ENCODE assay signal across 8 mouse cellular contexts in the genomic region with DNA sequence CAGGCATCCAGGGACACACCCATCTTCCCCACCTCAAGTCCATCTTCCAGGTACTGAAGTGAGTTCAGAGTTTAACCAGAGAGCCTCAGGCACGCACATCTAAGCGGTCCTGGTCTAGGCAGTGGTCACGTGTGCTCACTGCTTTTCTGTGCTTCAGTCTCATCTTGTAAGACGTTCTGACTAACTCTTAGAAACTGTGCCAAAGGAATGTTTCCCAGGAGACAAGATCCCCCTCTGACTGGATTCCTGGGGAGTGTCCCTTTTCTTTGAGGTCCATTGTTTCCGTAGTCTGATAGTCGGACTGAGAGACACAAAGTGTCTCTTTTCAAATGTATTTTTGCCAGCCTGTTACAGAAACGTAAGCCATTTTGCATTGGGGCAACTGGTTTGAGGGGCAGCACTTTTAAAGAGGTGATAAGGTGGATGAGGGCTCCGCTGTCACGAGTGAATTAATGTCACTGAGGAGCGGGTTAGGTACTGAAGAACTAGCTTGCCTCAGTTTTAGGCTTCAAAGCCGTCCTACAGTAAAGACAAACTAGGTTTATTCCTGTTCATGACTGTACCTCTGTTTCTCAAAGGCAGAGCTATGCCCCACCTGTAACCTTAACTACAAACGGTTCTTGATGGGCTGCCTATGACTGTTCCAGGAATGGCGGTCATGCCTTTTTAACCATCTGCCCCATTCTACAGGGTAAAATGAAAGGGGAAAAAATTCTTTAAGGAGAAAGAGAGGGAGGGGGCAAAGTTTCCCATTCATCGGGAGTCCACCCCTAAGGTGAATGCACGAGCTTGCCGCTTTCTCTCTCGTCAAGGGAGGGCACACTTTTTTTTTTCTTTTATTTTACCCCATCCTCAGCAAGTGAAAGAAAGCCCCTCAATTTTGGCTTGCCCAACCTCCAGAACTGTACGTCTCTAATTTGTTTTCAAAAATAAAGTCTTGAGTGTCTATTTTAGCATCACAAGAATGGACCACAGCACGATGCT. TPM values are rescaled to one million over a fixed set of nuclear protein-coding genes. Genes with fewer than 3 reads are reported as not detected.
A peak's percentile ranks its signal among the peaks of the same experiment; 100 is the strongest.
DNase-seq lines count a peak whose midpoint lies in the region; ATAC-seq and TF ChIP-seq lines count a peak whose summit lies in the region.

No protein-coding gene starts in this region.

- TF ChIP-seq POLR2A in thymus, adult 2 months (IDR thresholded peaks at IDR 0.05; ENCODE audit: control insufficient read depth, extremely low read depth, insufficient read depth, low read length, poor library complexity): no peak

- no peak for TF ChIP-seq CTCF in layer of hippocampus, adult 2 months (conservative IDR thresholded peaks at IDR 0.05)
- TF ChIP-seq CTCF in intestine, postnatal 0 days (IDR thresholded peaks at IDR 0.05; ENCODE audit: low read depth): no peak
- no peak for TF ChIP-seq CTCF in thymus, adult 2 months (IDR thresholded peaks at IDR 0.05; ENCODE audit: borderline replicate concordance, control insufficient read depth, extremely low read depth, insufficient read depth, low read length, poor library complexity)

- no peaks in the 10 kb centered on the region for H3K36me3 ChIP-seq in intestine, postnatal 0 days (ENCODE audit: control insufficient read depth, insufficient read depth)
- H3K36me3 ChIP-seq in neural tube, embryonic 13.5 days: no peaks in the 10 kb centered on the region
- no peaks in the 10 kb centered on the region for H3K36me3 ChIP-seq in thymus, adult 2 months (ENCODE audit: control insufficient read depth, insufficient read depth, low read length)

- peak in 1 of 2 experiments; percentile 29 for DNase-seq in layer of hippocampus, adult 2 months (ENCODE audit: low spot score in 2 of 2)
- no peak for DNase-seq in layer of hippocampus, postnatal 25 days (ENCODE audit: extremely low spot score in 1 of 2, low spot score in 1 of 2)
- DNase-seq in embryo, embryonic 9.5 days (ENCODE audit: extremely low spot score): peak; percentile 40
- no peak for DNase-seq in gastrocnemius, postnatal 10 days
- DNase-seq in layer of hippocampus, postnatal 36 days: no peak
- DNase-seq in thymus, adult 2 months: no peak

- H3K27me3 ChIP-seq in intestine, postnatal 0 days (replicated peaks; ENCODE audit: control insufficient read depth, insufficient read depth, low read length): no peaks in the 10 kb centered on the region
- peaks cover 7% of the 10 kb centered on the region for H3K27me3 ChIP-seq in neural tube, embryonic 13.5 days
- H3K27me3 ChIP-seq in thymus, adult 2 months (ENCODE audit: control insufficient read depth, insufficient read depth, low read length): no peaks in the 10 kb centered on the region

- 0 out of 2 replicates have a peak, but pooled peaks cover 2% of the 10 kb centered on the region for H3K4me1 ChIP-seq in intestine, postnatal 0 days (replicated peaks; ENCODE audit: control insufficient read depth, insufficient read depth, low read length)
- peaks cover 24% of the 10 kb centered on the region for H3K4me1 ChIP-seq in neural tube, embryonic 13.5 days (replicated peaks)
- peaks cover 5% of the 10 kb centered on the region for H3K4me1 ChIP-seq in thymus, adult 2 months (replicated peaks; ENCODE audit: control insufficient read depth, insufficient read depth, low read length)

- H3K9me3 ChIP-seq in intestine, postnatal 0 days (ENCODE audit: control insufficient read depth): no peaks in the 10 kb centered on the region
- H3K9me3 ChIP-seq in neural tube, embryonic 13.5 days: no peaks in the 10 kb centered on the region

- H3K27ac ChIP-seq in layer of hippocampus, adult 2 months: no peak overlapping the region
- H3K27ac ChIP-seq in intestine, postnatal 0 days (ENCODE audit: low read depth, low read length): no peak overlapping the region
- H3K27ac ChIP-seq in neural tube, embryonic 13.5 days (replicated peaks): no peak overlapping the region
- H3K27ac ChIP-seq in thymus, adult 2 months (ENCODE audit: control insufficient read depth, insufficient read depth, low read length): no peak overlapping the region

- H3K4me2 ChIP-seq in intestine, postnatal 0 days (replicated peaks; ENCODE audit: low read depth): peak overlapping the region; percentile 61
- peak overlapping the region; percentile 56 for H3K4me2 ChIP-seq in neural tube, embryonic 13.5 days

- no peak overlapping the region for H3K9ac ChIP-seq in intestine, postnatal 0 days (ENCODE audit: low read depth, low read length)
- H3K9ac ChIP-seq in neural tube, embryonic 13.5 days: 0 out of 2 replicates have a peak overlapping the region, but pooled peaks have one; percentile 9

- H3K4me3 ChIP-seq in layer of hippocampus, adult 2 months: peak overlapping the region; percentile 58
- H3K4me3 ChIP-seq in intestine, postnatal 0 days (ENCODE audit: low read depth, low read length): peak overlapping the region; percentile 25
- H3K4me3 ChIP-seq in neural tube, embryonic 13.5 days: peak overlapping the region; percentile 34
- H3K4me3 ChIP-seq in thymus, adult 2 months (ENCODE audit: control insufficient read depth, insufficient read depth, low read length): no peak overlapping the region

- ATAC-seq in intestine, postnatal 0 days: no peak
- 0 out of 2 replicates have a peak, but pooled peaks have one; percentile 49 for ATAC-seq in neural tube, embryonic 13.5 days (ENCODE audit: low read depth)

- 7% methylated on average over 19 of the region's 19 CpGs for WGBS in intestine, postnatal 0 days
- under 1% methylated on average over 19 of the region's 19 CpGs for WGBS in neural tube, embryonic 13.5 days
- WGBS in thymus, adult 2 months: 30% methylated on average over 19 of the region's 19 CpGs

RNA-seq across cellular contexts. Expression of a gene that starts 8.4 kb away (rescaled TPM):
- 10 to 100 TPM; 48.4 to 50.1 TPM for total RNA-seq in layer of hippocampus, adult 2 months (2021)
- total RNA-seq in layer of hippocampus, postnatal 25 days (2021): 10 to 100 TPM; 41.7 to 58.1 TPM
- polyA plus RNA-seq in intestine, postnatal 0 days (2015; fragmentation: Nextera tagmentation; extraction: Ambion mirVana): 23.3 and 36.2 TPM in 2 replicates
- polyA plus RNA-seq in neural tube, embryonic 13.5 days (2015; fragmentation: Nextera tagmentation; extraction: Ambion mirVana): 29.2 and 35.4 TPM in 2 replicates
- 10 to 100 TPM in 1 of 2 experiments, 1 to 10 TPM in 1; 9.9 to 10.6 TPM for total RNA-seq in gastrocnemius, postnatal 10 days (2021)
- 10 to 100 TPM; 43.1 to 51.3 TPM for total RNA-seq in layer of hippocampus, postnatal 36 days (2021)
- 5.6 and 7.9 TPM in 2 replicates for polyA plus RNA-seq in thymus, adult 2 months (2012; rRNA removed)

RNA-seq across cellular contexts. Expression of a gene that starts 39.5 kb away (rescaled TPM):
- not detected for total RNA-seq in layer of hippocampus, adult 2 months (2021)
- total RNA-seq in layer of hippocampus, postnatal 25 days (2021): not detected
- polyA plus RNA-seq in intestine, postnatal 0 days (2015; fragmentation: Nextera tagmentation; extraction: Ambion mirVana): 94.0 and 129 TPM in 2 replicates
- not detected in 2 replicates for polyA plus RNA-seq in neural tube, embryonic 13.5 days (2015; fragmentation: Nextera tagmentation; extraction: Ambion mirVana)
- not detected for total RNA-seq in gastrocnemius, postnatal 10 days (2021)
- not detected for total RNA-seq in layer of hippocampus, postnatal 36 days (2021)
- 0.64 and 0.82 TPM in 2 replicates for polyA plus RNA-seq in thymus, adult 2 months (2012; rRNA removed)
